Mouse (Mus musculus): ENCODE data around the gene Mrgpra2a.
"Not testable (repeated sequence)": the region's sequence is repeated elsewhere in the genome, so short reads cannot be mapped to it uniquely, and the experiment has no call there.

The Mrgpra2a gene

DNA sequence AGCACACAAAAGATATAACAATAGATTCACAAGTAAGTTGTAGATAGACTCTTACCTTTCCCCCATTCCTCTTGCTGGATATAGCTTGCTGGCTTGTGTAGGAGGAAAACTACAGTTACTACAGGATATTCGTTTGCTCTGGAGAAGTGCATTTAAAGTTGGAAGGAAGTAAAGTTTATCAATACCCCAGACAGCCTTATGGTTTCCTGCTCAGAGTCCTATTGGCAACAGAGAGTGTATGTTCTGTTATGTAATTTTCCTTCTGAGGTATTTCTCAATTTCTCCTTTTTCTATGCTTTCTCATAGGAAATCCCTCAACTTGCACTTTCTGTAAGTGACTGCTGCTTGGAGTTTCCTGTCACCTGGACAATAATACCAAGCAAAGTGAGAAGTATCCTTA is at the start of gene Mrgpra2a:
Gene Mrgpra2a, minus strand, starts transcription at position 125 of the 400 bp plus-strand sequence.
- DNase-seq, result not testable (repeated sequence)

DNA sequence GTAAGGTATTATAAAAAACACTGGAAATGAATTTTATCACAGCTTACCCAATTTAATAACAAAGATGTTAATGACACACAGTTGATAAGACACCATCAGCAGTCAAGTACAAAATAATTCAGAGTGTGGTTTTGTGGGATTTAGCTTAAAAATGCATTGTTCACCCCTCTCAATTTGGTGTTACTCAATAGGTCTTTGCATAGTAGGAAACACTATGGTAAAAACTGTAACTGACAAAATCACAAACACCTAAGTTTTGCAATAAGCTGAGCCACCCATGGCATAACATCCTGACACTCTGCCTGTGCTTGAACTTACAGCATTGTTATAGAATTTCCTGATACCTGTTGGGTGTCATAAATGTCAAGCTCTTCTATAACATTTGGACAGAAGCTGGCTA is 39.3 kb upstream of the Mrgpra2a start:
- not testable (repeated sequence) for DNase-seq

DNA sequence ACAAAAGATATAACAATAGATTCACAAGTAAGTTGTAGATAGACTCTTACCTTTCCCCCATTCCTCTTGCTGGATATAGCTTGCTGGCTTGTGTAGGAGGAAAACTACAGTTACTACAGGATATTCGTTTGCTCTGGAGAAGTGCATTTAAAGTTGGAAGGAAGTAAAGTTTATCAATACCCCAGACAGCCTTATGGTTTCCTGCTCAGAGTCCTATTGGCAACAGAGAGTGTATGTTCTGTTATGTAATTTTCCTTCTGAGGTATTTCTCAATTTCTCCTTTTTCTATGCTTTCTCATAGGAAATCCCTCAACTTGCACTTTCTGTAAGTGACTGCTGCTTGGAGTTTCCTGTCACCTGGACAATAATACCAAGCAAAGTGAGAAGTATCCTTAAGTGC is 37.5 kb upstream of the Mrgpra2a start:
- not testable (repeated sequence) for DNase-seq

DNA sequence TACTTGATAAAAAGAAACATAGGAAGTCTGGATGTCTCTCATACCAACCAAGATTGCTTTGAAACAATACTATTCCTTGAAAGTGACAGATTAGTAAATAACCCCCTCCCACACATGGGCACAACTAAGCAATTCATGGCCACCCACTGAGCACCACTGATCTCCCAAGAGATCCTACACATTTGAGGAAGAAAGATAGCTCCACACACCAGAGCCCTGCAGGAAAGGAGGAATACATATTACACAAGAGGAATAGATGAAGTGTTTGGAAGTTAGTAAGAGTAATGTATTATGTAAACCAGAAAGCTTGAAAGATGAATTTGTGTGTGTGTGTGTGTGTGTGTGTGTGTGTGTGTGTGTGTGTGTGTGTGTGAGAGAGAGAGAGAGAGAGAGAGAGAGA is 31.2 kb upstream of the Mrgpra2a start:
- DNase-seq, result not testable (repeated sequence)

DNA sequence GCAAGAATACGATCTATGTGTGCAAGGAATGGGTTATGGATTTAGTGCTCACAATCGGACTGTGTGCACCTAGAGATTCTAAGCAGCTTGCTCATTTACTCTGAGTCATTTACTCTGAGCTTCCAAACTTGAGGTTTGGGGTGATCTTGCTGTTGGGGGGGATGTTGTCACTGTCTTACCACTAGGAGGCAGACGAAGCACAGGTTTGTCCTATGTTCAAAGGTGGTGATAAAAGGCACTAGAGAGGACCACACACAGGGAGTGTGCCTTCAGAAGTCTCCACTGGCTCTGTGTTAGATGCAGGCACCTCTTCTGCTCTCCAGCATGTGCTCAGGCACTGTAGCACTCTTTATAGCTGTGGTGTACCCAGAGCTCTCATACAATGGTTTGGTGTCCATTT is 22.0 kb upstream of the Mrgpra2a start:
- DNase-seq, result not testable (repeated sequence)

DNA sequence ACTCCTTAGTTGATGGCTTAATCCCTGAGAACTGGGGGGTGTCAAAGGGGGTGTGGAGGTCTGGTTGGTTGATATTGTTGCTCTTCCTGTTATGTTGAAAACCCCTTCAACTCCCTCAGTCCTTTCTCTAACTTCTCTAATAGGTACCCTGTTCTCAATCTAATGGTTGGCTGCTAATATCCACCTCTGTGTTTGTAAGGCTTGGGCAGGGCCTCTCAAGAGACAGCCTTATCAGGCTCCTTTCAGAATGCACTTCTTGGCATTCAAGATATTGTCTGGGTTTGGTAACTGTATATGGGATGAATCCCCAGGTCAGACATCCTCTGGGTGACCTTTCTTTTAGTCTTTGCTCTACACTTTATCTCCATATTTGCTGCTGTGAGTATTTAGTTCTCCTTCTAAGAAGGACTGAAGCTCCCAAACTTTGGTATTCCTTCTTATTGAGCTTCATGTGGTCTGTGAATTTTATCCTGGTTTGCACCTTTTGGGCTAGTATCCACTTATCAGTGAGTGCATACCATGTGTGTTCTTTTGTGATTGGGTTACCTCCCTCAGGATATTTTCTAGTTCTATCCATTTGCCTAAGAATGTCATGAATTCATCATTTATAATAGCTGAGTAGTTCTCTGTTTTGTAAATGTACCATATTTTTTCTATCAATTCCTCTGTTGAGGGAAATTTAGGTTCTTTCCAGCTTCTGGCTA is 13.5 kb upstream of the Mrgpra2a start:
- DNase-seq, result not testable (repeated sequence)

DNA sequence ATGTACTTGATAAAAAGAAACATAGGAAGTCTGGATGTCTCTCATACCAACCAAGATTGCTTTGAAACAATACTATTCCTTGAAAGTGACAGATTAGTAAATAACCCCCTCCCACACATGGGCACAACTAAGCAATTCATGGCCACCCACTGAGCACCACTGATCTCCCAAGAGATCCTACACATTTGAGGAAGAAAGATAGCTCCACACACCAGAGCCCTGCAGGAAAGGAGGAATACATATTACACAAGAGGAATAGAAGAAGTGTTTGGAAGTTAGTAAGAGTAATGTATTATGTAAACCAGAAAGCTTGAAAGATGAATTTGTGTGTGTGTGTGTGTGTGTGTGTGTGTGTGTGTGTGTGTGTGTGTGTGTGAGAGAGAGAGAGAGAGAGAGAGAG is 6.2 kb downstream of the Mrgpra2a start:
- DNase-seq, result not testable (repeated sequence)

DNA sequence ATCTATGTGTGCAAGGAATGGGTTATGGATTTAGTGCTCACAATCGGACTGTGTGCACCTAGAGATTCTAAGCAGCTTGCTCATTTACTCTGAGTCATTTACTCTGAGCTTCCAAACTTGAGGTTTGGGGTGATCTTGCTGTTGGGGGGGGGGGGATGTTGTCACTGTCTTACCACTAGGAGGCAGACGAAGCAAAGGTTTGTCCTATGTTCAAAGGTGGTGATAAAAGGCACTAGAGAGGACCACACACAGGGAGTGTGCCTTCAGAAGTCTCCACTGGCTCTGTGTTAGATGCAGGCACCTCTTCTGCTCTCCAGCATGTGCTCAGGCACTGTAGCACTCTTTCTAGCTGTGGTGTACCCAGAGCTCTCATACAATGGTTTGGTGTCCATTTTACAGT is 15.5 kb downstream of the Mrgpra2a start:
- not testable (repeated sequence) for DNase-seq

DNA sequence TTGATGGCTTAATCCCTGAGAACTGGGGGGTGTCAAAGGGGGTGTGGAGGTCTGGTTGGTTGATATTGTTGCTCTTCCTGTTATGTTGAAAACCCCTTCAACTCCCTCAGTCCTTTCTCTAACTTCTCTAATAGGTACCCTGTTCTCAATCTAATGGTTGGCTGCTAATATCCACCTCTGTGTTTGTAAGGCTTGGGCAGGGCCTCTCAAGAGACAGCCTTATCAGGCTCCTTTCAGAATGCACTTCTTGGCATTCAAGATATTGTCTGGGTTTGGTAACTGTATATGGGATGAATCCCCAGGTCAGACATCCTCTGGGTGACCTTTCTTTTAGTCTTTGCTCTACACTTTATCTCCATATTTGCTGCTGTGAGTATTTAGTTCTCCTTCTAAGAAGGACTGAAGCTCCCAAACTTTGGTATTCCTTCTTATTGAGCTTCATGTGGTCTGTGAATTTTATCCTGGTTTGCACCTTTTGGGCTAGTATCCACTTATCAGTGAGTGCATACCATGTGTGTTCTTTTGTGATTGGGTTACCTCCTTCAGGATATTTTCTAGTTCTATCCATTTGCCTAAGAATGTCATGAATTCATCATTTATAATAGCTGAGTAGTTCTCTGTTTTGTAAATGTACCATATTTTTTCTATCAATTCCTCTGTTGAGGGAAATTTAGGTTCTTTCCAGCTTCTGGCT is 24.0 kb downstream of the Mrgpra2a start:
- not testable (repeated sequence) for DNase-seq

DNA sequence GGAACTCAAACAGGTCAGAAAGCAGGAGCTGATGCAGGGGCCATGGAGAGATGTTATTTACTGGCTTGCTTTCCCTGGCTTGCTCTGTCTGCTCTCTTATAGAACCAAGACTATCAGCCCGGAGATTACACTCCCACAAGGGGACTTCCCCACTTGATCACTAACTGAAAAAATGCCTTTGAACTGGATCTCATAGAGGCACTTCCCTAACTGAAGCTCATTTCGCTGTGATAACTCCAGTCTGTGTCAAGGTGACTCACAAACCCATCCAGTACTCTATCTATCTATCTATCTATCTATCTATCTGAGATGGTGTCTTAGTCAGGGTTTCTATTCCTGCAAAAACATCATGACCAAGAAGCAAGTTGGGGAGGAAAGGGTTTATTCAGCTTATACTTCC is 41.3 kb downstream of the Mrgpra2a start:
- DNase-seq, result no peak

DNA sequence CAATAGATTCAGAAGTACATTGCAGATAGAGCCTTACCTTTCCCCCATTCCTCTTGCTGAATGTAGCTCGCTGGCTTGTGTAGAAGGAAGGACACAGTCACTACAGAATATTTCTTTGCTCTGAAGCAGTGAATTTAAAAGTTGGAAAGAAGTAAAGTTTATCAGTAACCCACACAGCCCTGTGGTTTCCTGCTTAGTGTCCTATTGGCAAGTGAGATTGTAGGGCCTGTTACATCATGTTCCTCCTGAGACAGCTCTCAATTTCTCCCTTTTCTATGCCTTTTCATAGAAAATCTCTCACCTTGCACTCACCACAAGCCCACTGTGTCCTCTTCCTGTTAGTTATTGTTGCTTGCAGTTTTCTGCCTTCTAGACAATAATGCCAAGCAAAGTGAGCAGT is 42.4 kb downstream of the Mrgpra2a start:
- DNase-seq, result no peak

DNA sequence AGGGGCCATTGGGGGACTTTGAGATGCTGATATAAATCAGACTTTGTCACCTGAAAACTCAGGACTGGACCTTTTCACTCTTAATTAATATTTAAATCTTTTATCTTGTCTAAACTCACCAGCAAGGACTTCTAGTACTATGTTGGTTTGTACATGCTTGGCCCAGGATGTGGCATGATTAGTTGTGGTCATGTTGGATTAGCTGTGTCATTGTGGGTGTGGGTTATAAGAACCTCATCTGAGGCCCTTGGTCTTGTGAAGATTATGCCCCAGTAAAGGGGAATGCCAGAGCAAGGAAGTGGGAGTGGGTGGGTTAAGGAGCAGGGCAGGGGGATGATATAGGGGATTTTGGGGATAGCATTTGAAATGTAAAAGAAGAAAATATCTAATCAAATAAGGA is 50.8 kb downstream of the Mrgpra2a start:
- DNase-seq, result no peak

Data from right cerebral cortex, adult 18-20 months (tissue).